Mouse (Mus musculus) hindbrain, embryonic 15.5 days (tissue): ENCODE measurements around the gene Pnma1. TPM values are rescaled to one million over a fixed set of nuclear protein-coding genes. Genes with fewer than 3 reads are reported as not detected.

Experiments
- ATAC-seq: fragments of 200-750 bp; cut with Nextera tagmentation; 2 replicates; pipeline ENCODE4 v1.8.0; 2017; ENCODE audit warnings: low read depth, moderate number of reproducible peaks, moderate TSS enrichment; ENCODE audit not compliant: low FRiP score
- H3K27ac ChIP-seq: fragments of 300-500 bp; sonication (generic); replicated peaks from 2 replicates; pipeline ENCODE4 v1.5.1; 2015; ENCODE audit warnings: mild to moderate bottlenecking, inconsistent platforms
- H3K27me3 ChIP-seq: fragments of 300-500 bp; sonication (generic); 2 replicates; pipeline ENCODE4 v1.6.1; 2015; ENCODE audit warnings: control low read depth, inconsistent platforms
- H3K36me3 ChIP-seq: fragments of 300-500 bp; sonication (generic); 2 replicates; pipeline ENCODE4 v1.6.1; 2015; ENCODE audit warnings: control low read depth, inconsistent platforms
- H3K4me1 ChIP-seq: fragments of 300-500 bp; sonication (generic); replicated peaks from 2 replicates; pipeline ENCODE4 v1.6.1; 2015; ENCODE audit warnings: control low read depth, inconsistent platforms
- H3K4me2 ChIP-seq: fragments of 300-500 bp; sonication (generic); 2 replicates; pipeline ENCODE4 v1.6.1; 2015; ENCODE audit warnings: moderate library complexity, mild to moderate bottlenecking, inconsistent platforms
- H3K4me3 ChIP-seq: fragments of 300-500 bp; sonication (generic); 2 replicates; pipeline ENCODE4 v1.5.1; 2015; ENCODE audit warnings: mild to moderate bottlenecking, inconsistent platforms
- H3K9ac ChIP-seq: fragments of 300-500 bp; sonication (generic); 2 replicates; pipeline ENCODE4 v1.6.1; 2015; ENCODE audit warnings: inconsistent platforms
- H3K9me3 ChIP-seq: fragments of 300-500 bp; sonication (generic); 2 replicates; pipeline ENCODE4 v1.6.1; 2016; ENCODE audit warnings: control low read depth, inconsistent platforms
- WGBS: fragments of 180-500 bp; shearing (Covaris S2); methylation state at CpG from one replicate; pipeline ENCODE4 v1.1.7; 2015; 5-methylcytosine and 5-hydroxymethylcytosine counted together
- polyA plus RNA-seq: library from polyadenylated mRNA; unstranded; fragments of >200 nt; fragmentation: Nextera tagmentation; extraction: Ambion mirVana; gene quantifications from 2 replicates; pipeline ENCODE4 v1.2.1, GENCODE M21; 2015

Pnma1 gene
- polyA plus RNA-seq, 1 experiment from 2014 or later: 4.0 TPM

GRCm38 (mm10) chr12:84176126-84176769 lies 28.0 kb upstream of the Pnma1 start:
- H3K36me3 ChIP-seq: peaks cover 12% of the 10 kb centered on the region; the same call in 1 of the 2 replicates
- H3K9me3 ChIP-seq: no peaks in the 10 kb centered on the region
- H3K27me3 ChIP-seq: no peaks in the 10 kb centered on the region
- peaks cover 68% of the 10 kb centered on the region for H3K4me1 ChIP-seq
- ATAC-seq: peak; percentile 27; the same call in 1 of the 2 replicates
- peak overlapping the region; percentile 43 for H3K4me3 ChIP-seq
- WGBS: 4% methylated on average over 13 of the region's 13 CpGs
- H3K4me2 ChIP-seq: peak overlapping the region; percentile 76
- H3K27ac ChIP-seq: peak overlapping the region; percentile 90
- H3K9ac ChIP-seq: peak overlapping the region; percentile 61

GRCm38 (mm10) chr12:84175659-84176061 lies 27.4 kb upstream of the Pnma1 start:
- Histone ChIP-seq H3K4me3 (peak overlapping the region; percentile 43), H3K4me2 (peak overlapping the region; percentile 76), H3K27ac (peak overlapping the region; percentile 90), H3K9me3 (no peaks in the 10 kb centered on the region), H3K36me3 (peaks cover 12% of the 10 kb centered on the region), H3K27me3 (no peaks in the 10 kb centered on the region), H3K9ac (peak overlapping the region; percentile 61), H3K4me1 (peaks cover 62% of the 10 kb centered on the region)
- peak; percentile 77 for ATAC-seq
- under 1% methylated on average over 20 of the region's 20 CpGs for WGBS

- H3K4me3 ChIP-seq: no peak overlapping the region
- H3K4me1 ChIP-seq: peaks cover 54% of the 10 kb centered on the region
- no peak for ATAC-seq
- H3K9ac ChIP-seq: no peak overlapping the region
- 77% methylated on average over 6 of the region's 6 CpGs for WGBS
- H3K36me3 ChIP-seq: peaks cover 12% of the 10 kb centered on the region
- peak overlapping the region; percentile 90 for H3K27ac ChIP-seq
- H3K4me2 ChIP-seq: 0 out of 2 replicates have a peak overlapping the region, but pooled peaks have one; percentile 76
- no peaks in the 10 kb centered on the region for H3K27me3 ChIP-seq
- H3K9me3 ChIP-seq: no peaks in the 10 kb centered on the region
Measured at GRCm38 (mm10) chr12:84174871-84175270, 26.6 kb upstream of the Pnma1 start.

- Histone ChIP-seq H3K4me2 (no peak overlapping the region), H3K4me3 (no peak overlapping the region), H3K9ac (no peak overlapping the region), H3K27me3 (no peaks in the 10 kb centered on the region), H3K4me1 (peaks cover 53% of the 10 kb centered on the region), H3K9me3 (no peaks in the 10 kb centered on the region), H3K27ac (0 out of 2 replicates have a peak overlapping the region, but pooled peaks have one; percentile 3), H3K36me3 (peaks cover 12% of the 10 kb centered on the region)
- no peak for ATAC-seq
- 80% methylated on average over 9 of the region's 9 CpGs for WGBS
Measured at GRCm38 (mm10) chr12:84174190-84174811, 26.0 kb upstream of the Pnma1 start.

GRCm38 (mm10) chr12:84173309-84173915 lies 25.1 kb upstream of the Pnma1 start:
- Histone ChIP-seq H3K4me2 (no peak overlapping the region), H3K27ac (no peak overlapping the region), H3K36me3 (peaks cover 12% of the 10 kb centered on the region), H3K4me3 (no peak overlapping the region), H3K4me1 (peaks cover 53% of the 10 kb centered on the region), H3K9ac (no peak overlapping the region), H3K27me3 (no peaks in the 10 kb centered on the region), H3K9me3 (no peaks in the 10 kb centered on the region)
- WGBS: 93% methylated on average over 13 of the region's 13 CpGs
- ATAC-seq: no peak

GRCm38 (mm10) chr12:84172862-84173261 lies 24.6 kb upstream of the Pnma1 start:
- no peaks in the 10 kb centered on the region for H3K9me3 ChIP-seq
- H3K27me3 ChIP-seq: no peaks in the 10 kb centered on the region
- no peak overlapping the region for H3K9ac ChIP-seq
- 89% methylated on average over 17 of the region's 17 CpGs for WGBS
- H3K27ac ChIP-seq: no peak overlapping the region
- no peak for ATAC-seq
- H3K36me3 ChIP-seq: peaks cover 12% of the 10 kb centered on the region
- no peak overlapping the region for H3K4me3 ChIP-seq
- H3K4me2 ChIP-seq: no peak overlapping the region
- peaks cover 49% of the 10 kb centered on the region for H3K4me1 ChIP-seq

GRCm38 (mm10) chr12:84172216-84172615 lies 23.9 kb upstream of the Pnma1 start:
- Histone ChIP-seq H3K27me3 (no peaks in the 10 kb centered on the region), H3K4me3 (no peak overlapping the region), H3K4me2 (no peak overlapping the region), H3K27ac (no peak overlapping the region), H3K9ac (no peak overlapping the region), H3K9me3 (no peaks in the 10 kb centered on the region), H3K4me1 (peaks cover 43% of the 10 kb centered on the region), H3K36me3 (peaks cover 12% of the 10 kb centered on the region)
- no peak for ATAC-seq
- 93% methylated on average over 3 of the region's 3 CpGs for WGBS

- H3K4me2 ChIP-seq: no peak overlapping the region
- H3K27ac ChIP-seq: no peak overlapping the region
- peaks cover 27% of the 10 kb centered on the region for H3K4me1 ChIP-seq
- no peak overlapping the region for H3K9ac ChIP-seq
- peaks cover 12% of the 10 kb centered on the region for H3K36me3 ChIP-seq
- ATAC-seq: no peak
- H3K9me3 ChIP-seq: no peaks in the 10 kb centered on the region
- no peaks in the 10 kb centered on the region for H3K27me3 ChIP-seq
- H3K4me3 ChIP-seq: no peak overlapping the region
- 90% methylated on average over 10 of the region's 10 CpGs for WGBS
Measured at GRCm38 (mm10) chr12:84170610-84171009, 22.3 kb upstream of the Pnma1 start.

GRCm38 (mm10) chr12:84165631-84166373 lies 17.5 kb upstream of the Pnma1 start:
- H3K9ac ChIP-seq: no peak overlapping the region
- no peaks in the 10 kb centered on the region for H3K4me1 ChIP-seq
- no peak overlapping the region for H3K4me2 ChIP-seq
- 74% methylated on average over 8 of the region's 8 CpGs for WGBS
- no peak for ATAC-seq
- no peak overlapping the region for H3K27ac ChIP-seq
- H3K36me3 ChIP-seq: no peaks in the 10 kb centered on the region; the same call in 1 of the 2 replicates
- no peaks in the 10 kb centered on the region for H3K9me3 ChIP-seq
- H3K4me3 ChIP-seq: no peak overlapping the region
- no peaks in the 10 kb centered on the region for H3K27me3 ChIP-seq

- Histone ChIP-seq H3K27ac (no peak overlapping the region), H3K4me1 (no peaks in the 10 kb centered on the region), H3K9me3 (no peaks in the 10 kb centered on the region), H3K4me2 (no peak overlapping the region), H3K4me3 (no peak overlapping the region), H3K27me3 (no peaks in the 10 kb centered on the region), H3K36me3 (peaks cover 7% of the 10 kb centered on the region; the same call in 1 of the 2 replicates), H3K9ac (no peak overlapping the region)
- ATAC-seq: no peak
- 69% methylated on average over 11 of the region's 11 CpGs for WGBS
Measured at GRCm38 (mm10) chr12:84163586-84164110, 15.4 kb upstream of the Pnma1 start.

- H3K9me3 ChIP-seq: no peaks in the 10 kb centered on the region
- no peak overlapping the region for H3K27ac ChIP-seq
- H3K4me3 ChIP-seq: no peak overlapping the region
- H3K27me3 ChIP-seq: no peaks in the 10 kb centered on the region
- ATAC-seq: no peak
- WGBS: 86% methylated on average over 9 of the region's 9 CpGs
- H3K4me1 ChIP-seq: no peaks in the 10 kb centered on the region
- no peak overlapping the region for H3K9ac ChIP-seq
- no peak overlapping the region for H3K4me2 ChIP-seq
- peaks cover 7% of the 10 kb centered on the region; the same call in 1 of the 2 replicates for H3K36me3 ChIP-seq
Measured at GRCm38 (mm10) chr12:84163133-84163532, 14.8 kb upstream of the Pnma1 start.
